In the genomic region with DNA sequence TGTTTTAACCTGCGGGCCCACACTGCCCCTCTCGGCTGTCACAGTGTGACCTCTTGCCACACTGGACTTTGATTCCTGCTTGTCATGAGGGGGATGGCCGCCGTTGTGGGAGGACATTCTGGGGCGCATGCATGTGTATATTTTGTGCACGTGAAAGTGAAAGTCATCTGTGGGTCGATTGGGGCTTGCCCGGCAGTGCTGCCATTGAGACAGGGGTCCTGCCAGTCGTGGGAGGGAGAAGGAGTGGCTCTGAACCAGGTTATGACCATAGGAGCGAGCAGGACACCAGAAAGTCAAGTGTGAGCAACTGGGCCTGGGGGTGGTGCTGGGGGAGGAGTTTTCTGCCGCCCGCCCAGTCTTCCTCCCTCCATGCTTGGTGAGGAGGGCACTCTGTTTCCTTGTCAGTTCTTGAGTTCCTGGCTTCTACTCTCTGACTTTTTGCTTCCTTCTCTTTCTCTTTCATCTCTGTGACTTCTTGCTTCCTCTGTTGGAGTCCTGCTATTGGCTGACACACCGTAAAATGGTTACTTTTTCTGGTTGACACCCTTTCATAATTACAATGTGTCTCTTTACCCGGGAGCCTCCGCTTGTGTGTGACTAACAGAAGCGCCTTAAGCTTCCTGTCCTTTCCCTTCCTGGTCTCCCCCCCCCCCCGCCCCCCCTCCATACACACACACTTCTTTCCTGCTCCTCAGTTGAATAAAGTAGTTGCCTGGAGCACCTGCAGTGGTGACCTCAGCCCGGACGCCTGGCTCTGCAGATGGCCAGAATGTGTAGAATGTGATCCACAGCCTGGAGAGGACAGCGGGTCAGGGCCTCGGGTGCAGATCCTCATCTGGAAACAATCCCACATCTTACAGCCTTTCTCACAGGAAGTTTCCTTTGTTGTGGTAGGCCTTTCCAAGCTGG, we compare ENCODE assay signal across 8 mouse cellular contexts. TPM values are rescaled to one million over a fixed set of nuclear protein-coding genes. Genes with fewer than 3 reads are reported as not detected.
DNase-seq lines count a peak whose midpoint lies in the region; ATAC-seq and TF ChIP-seq lines count a peak whose summit lies in the region.

No protein-coding gene starts in this region.

- no peak for ATAC-seq in hindbrain, embryonic 14.5 days (ENCODE audit: low FRiP score)
- ATAC-seq in neural tube, embryonic 13.5 days (ENCODE audit: low read depth) = no peak

- no peak for TF ChIP-seq CTCF in layer of hippocampus, adult 2 months (conservative IDR thresholded peaks at IDR 0.05)

- no peaks in the 10 kb centered on the region for H3K36me3 ChIP-seq in hindbrain, embryonic 14.5 days (replicated peaks; ENCODE audit: control insufficient read depth, insufficient read depth)
- H3K36me3 ChIP-seq in neural tube, embryonic 13.5 days = no peaks in the 10 kb centered on the region

- H3K4me3 ChIP-seq in layer of hippocampus, adult 2 months = no peak overlapping the region
- H3K4me3 ChIP-seq in hindbrain, embryonic 14.5 days (replicated peaks; ENCODE audit: low read length) = no peak overlapping the region
- no peak overlapping the region for H3K4me3 ChIP-seq in neural tube, embryonic 13.5 days

- 72% methylated on average over 20 of the region's 21 CpGs for WGBS in hindbrain, embryonic 14.5 days
- 62% methylated on average over 20 of the region's 21 CpGs for WGBS in neural tube, embryonic 13.5 days

- H3K9me3 ChIP-seq in hindbrain, embryonic 14.5 days (ENCODE audit: control insufficient read depth, low read length) = no peaks in the 10 kb centered on the region
- no peaks in the 10 kb centered on the region for H3K9me3 ChIP-seq in neural tube, embryonic 13.5 days

- H3K27me3 ChIP-seq in hindbrain, embryonic 14.5 days (ENCODE audit: control insufficient read depth, insufficient read depth, low read length) = no peaks in the 10 kb centered on the region
- H3K27me3 ChIP-seq in neural tube, embryonic 13.5 days = no peaks in the 10 kb centered on the region

- H3K4me1 ChIP-seq in hindbrain, embryonic 14.5 days (replicated peaks; ENCODE audit: control insufficient read depth, insufficient read depth, low read length) = 0 out of 2 replicates have a peak, but pooled peaks cover 9% of the 10 kb centered on the region
- H3K4me1 ChIP-seq in neural tube, embryonic 13.5 days (replicated peaks) = peaks cover 33% of the 10 kb centered on the region

- no peak overlapping the region for H3K9ac ChIP-seq in hindbrain, embryonic 14.5 days
- no peak overlapping the region for H3K9ac ChIP-seq in neural tube, embryonic 13.5 days

- DNase-seq in layer of hippocampus, adult 2 months (ENCODE audit: low spot score in 2 of 2) = no peak
- no peak for DNase-seq in layer of hippocampus, adult 11-12 months (ENCODE audit: low spot score)
- peak; percentile 71 for DNase-seq in embryo, embryonic 11 days
- DNase-seq in hindbrain, embryonic 14.5 days (ENCODE audit: low spot score) = no peak
- DNase-seq in liver = peak; percentile 61
- no peak for DNase-seq in cerebellum, adult 9-11 months
- no peak for DNase-seq in left cerebral cortex, postnatal 25 days (ENCODE audit: low spot score in 2 of 2)

- intact Hi-C loops in left cerebral cortex, postnatal 25 days (cut with DNase I) = no loop called here

- H3K4me2 ChIP-seq in hindbrain, embryonic 14.5 days (replicated peaks) = no peak overlapping the region
- 0 out of 2 replicates have a peak overlapping the region, but pooled peaks have one; percentile 5 for H3K4me2 ChIP-seq in neural tube, embryonic 13.5 days

- 0 out of 2 replicates have a peak overlapping the region, but pooled peaks have one; percentile 7 for H3K27ac ChIP-seq in layer of hippocampus, adult 2 months
- H3K27ac ChIP-seq in hindbrain, embryonic 14.5 days = peak overlapping the region; percentile 20; the same call in 1 of the 2 replicates
- H3K27ac ChIP-seq in neural tube, embryonic 13.5 days (replicated peaks) = peak overlapping the region; percentile 67

RNA-seq across cellular contexts. Expression of a gene that starts 15.3 kb away (rescaled TPM):
- 10 to 100 TPM; 40.8 to 47.3 TPM for total RNA-seq in layer of hippocampus, adult 2 months (2021)
- 11.3 and 12.2 TPM in 2 replicates for polyA plus RNA-seq in hindbrain, embryonic 14.5 days (2014; fragmentation: Nextera tagmentation; extraction: Ambion mirVana)
- polyA plus RNA-seq in neural tube, embryonic 13.5 days (2015; fragmentation: Nextera tagmentation; extraction: Ambion mirVana) = 26.5 and 26.6 TPM in 2 replicates
- total RNA-seq in left cerebral cortex, postnatal 25 days (2021) = 10 to 100 TPM; 19.9 to 21.0 TPM

RNA-seq across cellular contexts. Expression of a gene that starts 37.3 kb away (rescaled TPM):
- 10 to 100 TPM; 37.8 to 56.5 TPM for total RNA-seq in layer of hippocampus, adult 2 months (2021)
- polyA plus RNA-seq in hindbrain, embryonic 14.5 days (2014; fragmentation: Nextera tagmentation; extraction: Ambion mirVana) = 19.1 and 20.3 TPM in 2 replicates
- polyA plus RNA-seq in neural tube, embryonic 13.5 days (2015; fragmentation: Nextera tagmentation; extraction: Ambion mirVana) = 26.8 and 33.0 TPM in 2 replicates
- 10 to 100 TPM; 31.1 to 34.0 TPM for total RNA-seq in left cerebral cortex, postnatal 25 days (2021)

RNA-seq across cellular contexts. Expression of a gene that starts 37.5 kb away (rescaled TPM):
- 100 to 1,000 TPM; 225 to 234 TPM for total RNA-seq in layer of hippocampus, adult 2 months (2021)
- 952 and 1,000 TPM in 2 replicates for polyA plus RNA-seq in hindbrain, embryonic 14.5 days (2014; fragmentation: Nextera tagmentation; extraction: Ambion mirVana)
- polyA plus RNA-seq in neural tube, embryonic 13.5 days (2015; fragmentation: Nextera tagmentation; extraction: Ambion mirVana) = 767 and 869 TPM in 2 replicates
- 100 to 1,000 TPM; 208 to 218 TPM for total RNA-seq in left cerebral cortex, postnatal 25 days (2021)

RNA-seq across cellular contexts. Expression of a gene that starts 43.2 kb away (rescaled TPM):
- total RNA-seq in layer of hippocampus, adult 2 months (2021) = 10 to 100 TPM; 74.5 to 76.7 TPM
- 40.5 and 45.2 TPM in 2 replicates for polyA plus RNA-seq in hindbrain, embryonic 14.5 days (2014; fragmentation: Nextera tagmentation; extraction: Ambion mirVana)
- polyA plus RNA-seq in neural tube, embryonic 13.5 days (2015; fragmentation: Nextera tagmentation; extraction: Ambion mirVana) = 36.5 and 39.3 TPM in 2 replicates
- total RNA-seq in left cerebral cortex, postnatal 25 days (2021) = 10 to 100 TPM; 61.4 to 75.7 TPM

RNA-seq across cellular contexts. Expression of a gene that starts 55.7 kb away (rescaled TPM):
- not detected for total RNA-seq in layer of hippocampus, adult 2 months (2021)
- 0.67 TPM in 1 of 2 replicates, not detected in the other for polyA plus RNA-seq in hindbrain, embryonic 14.5 days (2014; fragmentation: Nextera tagmentation; extraction: Ambion mirVana)
- 0.95 TPM in 1 of 2 replicates, not detected in the other for polyA plus RNA-seq in neural tube, embryonic 13.5 days (2015; fragmentation: Nextera tagmentation; extraction: Ambion mirVana)
- total RNA-seq in left cerebral cortex, postnatal 25 days (2021) = not detected

Comparison
In these comparisons a context has a peak if more than half of its experiments do, and no peak if none do; other contexts are left out.
1. DNase-seq: peak in embryo, embryonic 11 days (single experiment) and liver (single experiment); none in layer of hippocampus, adult 2 months (0 of 2), layer of hippocampus, adult 11-12 months (single experiment), hindbrain, embryonic 14.5 days (single experiment), cerebellum, adult 9-11 months (single experiment) and left cerebral cortex, postnatal 25 days (0 of 2).
2. H3K27ac ChIP-seq: peak in every context shown above with its lines; median percentile 67 in neural tube, embryonic 13.5 days; 20 in hindbrain, embryonic 14.5 days; 7 in layer of hippocampus, adult 2 months.